Mouse (Mus musculus): ENCODE results near the gene Ikbip.
A peak's percentile ranks its signal among the peaks of the same experiment; 100 is the strongest.

Gene Ikbip

DNA sequence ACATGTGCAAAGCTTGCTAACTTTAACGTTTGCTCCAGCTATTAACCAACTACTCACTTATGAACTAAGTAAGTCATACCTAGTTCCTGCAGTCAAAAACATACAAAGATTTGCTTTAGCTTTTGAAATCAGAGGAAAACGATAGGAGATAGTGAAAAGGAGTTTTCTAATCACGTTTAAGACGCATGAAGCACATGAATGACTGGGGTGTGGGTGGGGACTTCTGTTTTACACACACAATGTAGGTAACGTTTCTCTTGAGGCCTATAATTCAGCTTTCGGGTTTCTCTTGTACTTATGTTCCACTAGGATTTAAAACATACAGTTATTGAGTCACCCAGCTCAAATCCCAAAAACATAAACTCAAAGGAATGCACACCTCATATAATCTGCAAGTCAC is 39.9 kb downstream of the Ikbip start:
- DNase-seq, result no peak

DNA sequence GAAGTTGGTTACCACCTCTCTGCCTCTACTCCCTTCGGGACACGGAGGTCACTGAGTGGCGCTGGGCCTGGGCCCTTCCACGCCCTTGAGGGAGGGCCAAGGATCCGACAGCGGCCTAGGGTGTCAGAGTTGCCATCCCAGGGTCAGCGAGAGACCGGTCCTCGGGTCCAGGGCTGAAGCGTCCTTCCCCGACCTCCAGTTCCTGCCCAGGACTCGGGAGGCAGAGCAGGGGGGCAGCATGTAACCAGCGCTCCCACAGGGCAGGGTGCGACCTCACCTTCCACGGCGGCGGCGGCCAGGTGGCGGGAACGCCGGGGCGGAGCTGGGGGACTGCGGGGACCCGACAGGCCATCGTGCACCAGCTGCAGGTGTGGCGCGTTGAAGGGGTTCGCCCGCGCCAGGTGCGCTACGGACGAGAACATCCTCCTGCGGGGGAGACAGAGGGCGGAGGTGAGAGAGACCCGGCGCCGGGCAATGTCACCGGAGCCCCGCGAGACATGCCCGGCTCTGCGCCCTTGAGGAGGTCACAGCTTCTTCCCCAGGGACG is 40.6 kb downstream of the Ikbip start:
- no peak for DNase-seq

DNA sequence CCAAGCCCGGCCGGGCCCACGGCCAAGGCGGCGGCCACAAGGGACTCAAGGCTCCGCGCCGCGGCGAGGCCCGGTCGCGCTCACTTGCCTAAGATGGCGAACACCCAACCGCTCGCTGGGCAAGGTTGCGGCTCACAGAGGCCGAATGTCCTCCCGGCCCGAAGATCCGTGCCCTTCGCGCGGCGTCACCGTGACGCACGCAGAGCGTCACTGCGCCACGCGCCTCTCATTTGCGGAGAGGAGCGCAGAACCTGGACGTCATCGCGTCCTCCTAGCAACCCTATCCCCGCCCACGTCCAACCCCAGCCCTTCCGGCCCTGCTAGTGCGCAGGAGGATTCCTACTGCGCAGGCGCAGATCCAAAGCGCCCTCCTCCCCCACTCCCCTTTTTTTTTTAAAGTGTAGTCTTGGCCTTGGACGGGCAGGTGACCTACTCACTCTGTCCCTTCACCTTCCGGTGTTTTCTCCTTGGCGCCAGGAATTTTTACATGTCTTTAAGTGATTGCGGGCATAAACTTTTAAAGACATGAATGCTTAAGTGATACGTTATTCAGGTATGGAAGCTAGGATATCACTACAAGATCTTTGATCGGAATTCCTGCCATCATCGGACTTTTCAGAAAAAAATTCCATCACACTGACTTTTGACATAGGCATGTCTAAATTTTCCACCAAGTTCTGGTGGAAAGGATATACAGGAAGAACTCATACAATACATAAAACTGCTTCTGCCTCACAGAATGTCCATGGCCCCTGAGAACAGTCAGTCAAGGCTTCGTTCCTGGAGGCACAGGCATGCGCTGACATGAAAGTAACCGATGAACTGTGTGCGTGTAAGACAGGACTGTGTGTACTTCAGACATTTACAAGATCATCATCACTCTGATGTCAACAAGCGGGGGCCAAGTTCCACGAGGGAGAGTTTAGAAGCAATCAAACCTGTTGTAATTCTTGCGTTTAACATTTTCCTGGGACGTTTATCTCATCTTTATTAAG is 41.4 kb downstream of the Ikbip start, which contains the start of gene Slc25a3:
Slc25a3 (minus strand) TSS at position 232 of the 995 bp plus-strand sequence.
- DNase-seq, result peak; percentile 97 to 99

DNA sequence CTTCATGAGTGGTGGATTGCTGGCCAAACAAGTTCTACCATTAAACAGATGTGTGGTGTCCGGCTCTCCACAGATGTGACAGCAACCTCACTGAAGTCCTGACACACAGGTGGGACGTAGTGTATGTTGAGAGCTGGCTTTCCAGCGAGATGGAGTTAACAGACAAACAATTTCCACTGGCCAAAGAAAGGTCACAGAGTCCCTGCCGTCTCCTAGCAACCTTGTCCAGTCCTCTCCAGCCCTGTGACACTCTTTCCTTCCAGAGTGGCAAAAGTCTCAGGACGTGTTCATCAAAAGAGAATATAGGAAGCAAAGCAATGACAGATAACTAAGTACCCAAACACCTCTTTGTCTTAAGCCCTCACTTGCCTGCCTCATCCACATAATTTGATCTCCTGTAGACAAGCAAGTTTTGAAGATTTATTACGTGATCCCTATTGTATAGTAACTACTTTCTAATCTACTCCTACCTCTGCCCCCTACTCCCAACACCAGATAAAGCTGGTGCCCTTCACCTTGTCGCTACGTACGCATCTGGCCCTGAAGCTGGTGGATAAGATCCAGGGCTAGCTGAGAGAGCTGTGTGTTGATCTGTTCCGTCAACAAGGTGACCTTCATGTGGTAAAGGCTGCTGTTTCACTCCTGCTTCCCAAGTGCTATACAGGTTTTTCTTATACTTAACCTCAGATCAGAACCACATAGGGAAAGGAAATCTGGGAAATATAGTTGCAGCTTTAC is 44.0 kb downstream of the Ikbip start:
- no peak for DNase-seq

DNA sequence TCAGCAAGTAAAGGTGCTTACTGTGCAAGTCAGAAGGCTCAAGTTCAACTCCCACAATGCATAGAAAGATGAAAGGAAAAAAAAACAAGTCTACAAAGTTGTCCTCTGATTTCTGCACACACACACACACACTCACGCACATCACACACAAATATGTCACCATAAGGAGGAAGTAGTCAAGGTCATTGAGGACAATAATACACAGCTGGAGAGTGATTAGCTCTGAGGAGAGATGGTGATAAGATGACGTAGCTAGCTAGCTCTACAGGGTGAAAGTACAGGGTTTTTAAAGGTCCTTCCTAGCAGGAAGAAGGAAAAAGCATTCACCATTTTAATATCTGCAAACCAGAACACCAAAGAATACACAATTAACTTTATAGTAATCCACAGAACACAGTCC is 44.7 kb downstream of the Ikbip start:
- DNase-seq, result no peak

DNA sequence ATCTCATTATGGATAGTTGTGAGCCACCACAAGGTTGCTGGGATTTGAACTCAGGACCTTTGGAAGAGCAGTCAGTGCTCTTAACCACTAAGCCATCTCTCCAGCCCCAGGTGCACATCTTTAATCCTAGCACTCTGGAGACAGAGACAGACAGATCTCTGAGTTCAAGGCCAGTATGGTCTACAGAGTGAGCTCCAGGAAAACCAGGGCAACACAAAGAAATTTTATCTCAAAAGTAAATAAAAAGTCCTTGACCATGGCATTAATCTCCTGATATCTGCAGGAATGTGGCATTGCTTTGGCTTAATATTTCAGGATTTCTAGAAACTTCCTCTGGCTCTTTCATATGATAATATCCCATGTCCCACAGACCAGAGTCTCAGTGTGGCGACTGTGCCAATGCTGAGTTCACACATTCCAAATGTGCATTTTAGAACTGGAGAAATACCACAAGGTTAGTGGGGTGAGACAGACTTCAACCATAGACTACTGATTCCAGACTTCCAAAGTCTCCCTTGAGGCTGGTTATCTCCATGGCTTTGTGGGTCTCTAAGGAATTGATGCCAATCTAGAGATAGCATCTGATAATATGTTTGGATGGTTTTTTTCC is 45.9 kb downstream of the Ikbip start:
- no peak for DNase-seq

DNA sequence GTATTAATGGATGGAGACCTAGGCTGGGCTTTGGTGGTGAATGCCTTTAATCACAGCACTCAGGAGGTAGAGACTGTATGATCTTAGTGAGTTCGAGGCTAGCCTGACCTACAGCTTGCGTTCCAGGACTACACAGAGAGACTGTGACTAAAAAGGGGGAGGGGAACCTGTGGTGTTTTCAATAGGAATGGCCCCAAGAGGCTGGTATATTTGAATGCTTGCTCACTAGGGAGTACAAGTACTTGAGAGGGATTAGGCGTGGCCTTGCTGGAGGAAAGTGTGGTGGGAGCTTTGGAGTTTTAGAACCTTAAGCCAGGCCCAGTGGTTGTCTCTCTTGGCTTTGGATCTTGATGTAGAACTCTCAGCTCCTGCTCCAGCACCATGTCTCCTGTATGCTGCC is 48.1 kb downstream of the Ikbip start:
- DNase-seq, result no peak

DNA sequence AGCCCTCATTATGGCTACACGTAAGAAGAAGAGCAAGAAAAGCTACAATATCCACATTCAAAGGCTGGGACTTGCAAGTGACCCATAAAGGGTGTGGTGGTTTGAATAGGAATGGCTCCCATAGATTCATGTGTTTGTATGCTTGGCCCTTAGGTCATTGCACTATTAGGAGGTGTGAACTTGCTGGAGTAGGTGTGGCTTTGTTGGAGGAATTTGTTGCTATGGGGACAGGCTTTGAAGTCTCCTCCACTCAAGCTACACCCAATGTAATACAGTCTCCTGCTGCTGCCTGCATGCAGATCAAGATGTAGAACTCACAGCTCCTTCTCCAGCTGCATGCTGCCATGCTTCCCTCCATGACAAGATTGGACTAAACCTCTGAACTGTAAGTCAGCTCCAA is 48.8 kb downstream of the Ikbip start:
- no peak for DNase-seq

DNA sequence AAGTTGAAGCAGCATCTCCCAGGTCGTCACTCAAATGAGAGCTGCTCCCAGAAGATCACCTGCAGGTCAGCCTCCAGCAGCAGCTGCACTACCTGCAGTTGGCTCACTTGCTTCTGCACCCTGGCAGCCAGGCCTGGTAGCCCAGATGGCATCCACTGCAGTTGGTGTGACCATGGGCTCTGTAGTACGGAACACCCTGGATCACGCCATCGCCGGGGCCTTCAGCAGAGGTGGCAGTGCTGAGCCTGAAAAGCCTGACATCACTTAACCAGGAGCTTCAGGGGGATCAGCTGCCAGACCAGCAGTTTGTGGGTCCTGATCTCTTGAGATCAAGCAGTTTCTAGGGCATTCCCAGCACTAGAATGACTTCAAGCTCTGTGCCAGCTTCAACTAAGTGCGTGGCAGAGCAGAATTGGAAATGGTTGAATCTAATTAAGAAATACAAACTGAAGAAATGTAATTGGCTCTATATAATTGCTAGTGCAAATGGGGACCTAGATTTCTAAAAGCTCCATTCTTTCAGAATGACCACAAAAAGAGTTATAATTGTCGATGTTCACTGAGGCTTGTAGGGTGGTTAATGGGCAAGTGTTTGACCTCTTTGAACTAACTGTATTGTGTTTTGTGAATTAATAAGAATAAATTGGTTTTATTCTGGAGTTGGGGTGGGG is 52.7 kb downstream of the Ikbip start:
- no peak for DNase-seq

DNA sequence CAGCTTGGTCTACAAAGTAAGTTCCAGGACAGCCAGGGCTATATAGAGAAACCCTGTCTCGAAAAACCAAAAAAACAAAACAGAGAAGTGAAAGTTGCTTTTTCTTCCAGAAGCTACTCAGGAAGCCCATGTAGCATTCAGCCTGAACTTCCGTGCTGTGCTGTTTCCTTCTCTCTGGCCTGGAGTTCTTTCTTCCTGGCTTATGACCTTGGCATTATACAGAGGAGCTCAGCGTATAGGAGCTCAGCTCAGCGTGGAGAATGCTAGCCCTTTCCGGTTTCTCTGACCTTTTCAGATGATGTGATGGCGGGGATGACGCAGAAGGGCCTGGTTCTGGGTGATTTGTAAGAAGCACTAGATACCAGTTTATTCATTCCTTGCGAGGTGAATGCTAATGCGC is 54.7 kb downstream of the Ikbip start:
- no peak for DNase-seq

DNA sequence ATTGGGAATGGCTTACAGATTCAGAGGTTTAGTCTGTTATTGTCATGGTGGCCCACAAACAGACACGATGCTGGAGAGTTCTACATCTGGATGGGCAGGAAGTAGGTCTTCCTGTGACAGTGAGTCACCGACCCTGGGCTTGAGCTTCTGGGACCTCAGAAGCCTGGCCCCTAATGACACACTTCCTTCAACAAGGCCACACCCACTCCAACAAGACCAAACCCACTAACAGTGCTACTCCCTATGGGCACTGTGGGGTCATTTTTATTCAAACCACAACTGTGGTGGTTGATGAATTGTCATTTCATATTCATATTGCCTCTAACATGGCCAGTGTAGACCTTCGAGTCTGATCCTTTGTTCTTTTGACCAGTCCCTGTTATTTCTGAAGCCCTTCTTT is 55.6 kb downstream of the Ikbip start:
- no peak for DNase-seq

DNA sequence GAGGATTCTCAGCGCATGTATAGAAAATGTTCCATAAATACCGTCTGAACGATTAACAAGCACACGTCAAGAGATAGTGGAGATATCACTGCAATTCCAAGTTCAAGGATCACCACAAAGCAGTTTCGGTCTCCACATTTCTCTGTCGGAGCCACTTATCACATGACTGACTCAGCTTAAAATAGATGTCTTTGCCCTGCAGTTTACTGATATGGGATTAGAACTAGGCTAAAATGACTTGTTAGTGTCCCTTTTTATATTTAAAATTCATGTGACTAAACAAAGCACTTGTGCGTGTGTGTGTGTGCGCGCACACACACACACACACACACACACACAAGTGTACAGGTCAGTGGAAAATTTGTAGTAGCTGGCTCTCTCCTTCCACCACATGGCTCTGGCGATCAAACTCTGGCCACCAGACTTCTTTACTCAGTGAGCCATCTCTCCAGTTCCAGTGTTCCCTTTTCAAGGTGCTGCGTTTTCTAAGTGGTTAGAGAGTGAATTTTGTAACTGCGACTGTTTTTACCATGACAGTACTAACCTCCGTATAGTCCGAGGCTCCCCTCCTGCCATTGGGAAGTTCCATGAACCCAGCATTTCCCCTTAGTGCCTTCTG is 56.5 kb downstream of the Ikbip start:
- DNase-seq, result no peak

DNA sequence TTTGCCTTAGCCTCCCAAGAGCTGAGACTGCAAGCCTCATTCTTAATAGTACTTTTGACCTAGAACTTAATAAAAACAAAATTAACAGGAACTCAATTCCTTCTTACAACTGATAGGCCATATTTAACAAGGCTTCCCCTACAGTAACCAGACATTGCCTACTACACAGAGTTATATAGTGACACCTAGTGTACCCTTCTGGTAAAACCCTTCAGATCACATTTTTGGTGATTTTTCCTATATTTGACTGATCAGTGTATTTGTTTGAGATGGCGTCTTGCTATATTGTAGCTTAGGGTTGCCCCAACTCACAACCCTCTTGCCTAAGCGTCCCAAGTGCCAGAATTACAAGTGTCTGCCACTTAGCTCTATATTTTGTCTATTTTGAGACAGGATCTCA is 58.8 kb downstream of the Ikbip start:
- DNase-seq, result no peak

DNA sequence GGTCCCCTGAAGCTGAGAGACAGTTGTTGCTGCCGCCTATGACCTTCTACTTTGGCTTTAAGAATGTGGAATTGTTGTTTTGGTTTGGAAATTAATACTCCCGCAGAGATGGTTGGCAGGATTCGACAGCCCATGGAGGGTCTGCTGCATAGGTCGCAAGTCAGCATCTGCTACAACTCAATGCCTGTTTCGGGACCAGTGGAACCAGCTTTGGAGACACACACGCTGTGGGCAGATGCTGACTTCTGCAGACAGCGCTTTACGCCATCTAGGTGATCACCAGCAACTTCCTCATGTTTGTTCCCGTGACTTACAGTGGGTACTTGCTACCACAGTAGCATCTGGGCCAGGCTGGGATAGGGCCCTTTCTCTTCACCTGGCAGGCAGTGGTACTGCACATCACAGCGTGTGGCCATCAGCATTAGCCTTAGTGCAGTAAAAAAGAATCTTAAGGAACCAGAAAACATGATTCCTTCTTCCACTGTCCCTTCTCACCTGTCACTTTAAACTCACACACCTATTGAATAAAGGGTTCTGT is 60.0 kb downstream of the Ikbip start:
- DNase-seq, result no peak

DNA sequence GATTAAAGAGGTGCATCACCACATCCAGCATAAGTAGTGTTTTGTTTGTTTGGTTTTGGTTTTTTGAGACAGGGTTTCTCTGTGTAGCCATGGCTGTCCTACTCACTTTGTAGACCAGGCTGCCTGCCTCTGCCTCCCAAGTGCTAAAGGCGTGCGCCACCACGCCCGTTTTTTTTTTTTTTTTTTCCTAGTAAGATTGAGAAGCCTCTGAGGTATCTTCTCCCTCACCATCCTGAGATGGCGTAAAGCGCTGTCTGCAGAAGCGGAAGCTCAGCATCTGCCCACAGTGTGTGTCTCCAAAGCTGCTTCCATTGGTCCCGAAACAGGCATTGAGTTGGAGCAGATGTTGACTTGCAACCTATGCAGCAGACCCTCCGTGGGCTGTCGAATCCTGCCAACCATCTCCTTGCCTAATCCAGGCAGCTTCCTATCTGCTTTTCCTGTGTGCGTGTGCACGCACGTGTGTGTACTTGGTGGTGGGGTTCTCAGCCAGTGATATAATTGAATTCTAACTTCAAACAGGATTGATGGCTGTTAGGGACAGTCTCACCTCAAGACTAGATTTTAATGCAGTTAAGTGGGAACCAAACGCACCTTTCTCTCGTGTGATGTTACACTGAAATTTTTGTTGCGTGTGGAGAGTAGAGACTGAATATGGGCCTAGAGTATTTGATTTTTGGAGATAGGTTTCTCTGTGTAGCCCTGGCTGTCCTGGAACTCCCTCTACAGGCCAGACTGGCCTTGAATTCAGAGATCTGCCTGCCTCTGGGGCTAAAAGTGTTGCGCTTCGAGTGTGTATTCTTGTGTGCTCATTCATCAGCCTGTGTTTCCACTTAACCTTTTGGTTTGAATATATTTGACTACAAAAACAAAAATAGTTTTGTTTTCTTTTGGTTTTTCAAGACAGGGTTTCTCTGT is 60.8 kb downstream of the Ikbip start:
- no peak for DNase-seq

DNA sequence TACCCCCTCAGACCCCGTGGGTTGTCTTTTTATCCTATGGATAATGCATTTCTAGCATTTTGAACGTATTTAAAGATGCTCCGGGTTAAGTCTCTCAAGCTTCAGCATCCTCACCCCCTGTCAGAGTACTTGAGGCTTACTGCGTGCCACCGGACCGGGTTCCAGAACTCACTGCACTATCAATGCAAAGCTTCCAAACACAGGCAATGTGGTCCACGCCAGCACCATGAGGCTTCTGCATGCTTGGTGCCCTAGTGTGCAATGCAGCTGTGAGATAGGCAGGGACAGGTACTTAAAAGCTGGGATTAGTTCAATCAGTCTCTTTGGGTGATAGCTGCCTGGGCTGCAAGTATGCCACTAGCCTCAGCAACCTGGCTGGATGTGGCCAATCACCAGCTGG is 62.7 kb downstream of the Ikbip start:
- DNase-seq, result no peak

All from thymus, postnatal 36 days (tissue).